Mouse (Mus musculus) ES-E14 (cell line): ENCODE results near the gene Psmc3ip.

ENCODE experiments used
- HCFC1 ChIP-seq: IDR thresholded peaks from 2 replicates; pipeline ENCODE4 v1.6.1; 2012; ENCODE audit warnings: low read length, inconsistent platforms, borderline replicate concordance; ENCODE audit not compliant: insufficient read depth
- ZC3H11A ChIP-seq: IDR thresholded peaks from 2 replicates; pipeline ENCODE4 v1.6.1; 2012; ENCODE audit warnings: low read depth, mild to moderate bottlenecking, inconsistent platforms, low read length, borderline replicate concordance
- ZNF384 ChIP-seq: IDR thresholded peaks from 2 replicates; pipeline ENCODE4 v1.6.1; 2012; ENCODE audit warnings: low read depth, low read length, inconsistent platforms

DNA sequence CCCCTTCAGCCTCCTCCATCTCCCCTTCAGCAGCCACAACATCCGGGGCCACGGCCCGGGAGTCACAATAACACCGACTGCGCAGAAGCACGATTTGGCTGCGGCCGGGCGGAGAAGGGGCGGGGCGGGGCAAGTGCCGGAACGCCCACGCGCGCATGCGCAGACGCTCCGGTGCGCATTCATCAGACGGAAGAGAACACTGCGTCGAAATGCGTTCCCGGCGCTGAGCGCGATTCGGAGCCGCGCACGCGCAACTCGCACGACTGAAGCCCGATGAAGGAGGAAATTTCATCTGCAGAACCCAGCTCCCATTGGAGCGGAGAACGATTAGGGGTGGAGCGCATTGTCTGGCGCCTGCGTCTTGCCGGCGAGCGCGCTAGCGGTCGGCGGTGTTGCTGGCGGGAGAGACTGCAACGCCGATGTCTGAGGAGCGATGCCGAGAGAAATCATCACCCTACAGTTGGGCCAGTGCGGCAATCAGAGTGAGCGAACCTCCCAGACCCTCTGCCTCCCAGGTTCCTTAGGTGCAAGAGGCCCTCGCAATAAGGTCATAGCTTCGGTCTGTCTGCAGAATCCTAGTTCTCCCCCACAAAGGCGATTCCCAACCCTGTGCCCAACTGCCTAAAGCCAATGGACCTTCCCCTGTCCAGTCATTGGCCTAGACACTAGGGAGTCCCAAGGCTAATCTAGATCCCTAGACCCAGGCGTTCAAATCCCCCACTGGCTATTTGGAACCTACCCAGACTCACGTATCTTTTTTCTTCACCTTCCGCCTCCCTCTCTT lies 24.7 kb upstream of the Psmc3ip start, which contains the start of the genes Retreg3 and Tubg1:
- TF ChIP-seq ZNF384 (no peak), ZC3H11A (no peak), HCFC1 (no peak; the same call in 1 of the 2 replicates)
